Mouse (Mus musculus) right cerebral cortex, adult 18-20 months (tissue): Measurements from ENCODE around the gene Tsen34.

Experiments used
- DNase-seq: peaks from one replicate; pipeline ENCODE4 v3.0.0; 2022; ENCODE audit warnings: mixed read lengths

Gene Tsen34

DNA sequence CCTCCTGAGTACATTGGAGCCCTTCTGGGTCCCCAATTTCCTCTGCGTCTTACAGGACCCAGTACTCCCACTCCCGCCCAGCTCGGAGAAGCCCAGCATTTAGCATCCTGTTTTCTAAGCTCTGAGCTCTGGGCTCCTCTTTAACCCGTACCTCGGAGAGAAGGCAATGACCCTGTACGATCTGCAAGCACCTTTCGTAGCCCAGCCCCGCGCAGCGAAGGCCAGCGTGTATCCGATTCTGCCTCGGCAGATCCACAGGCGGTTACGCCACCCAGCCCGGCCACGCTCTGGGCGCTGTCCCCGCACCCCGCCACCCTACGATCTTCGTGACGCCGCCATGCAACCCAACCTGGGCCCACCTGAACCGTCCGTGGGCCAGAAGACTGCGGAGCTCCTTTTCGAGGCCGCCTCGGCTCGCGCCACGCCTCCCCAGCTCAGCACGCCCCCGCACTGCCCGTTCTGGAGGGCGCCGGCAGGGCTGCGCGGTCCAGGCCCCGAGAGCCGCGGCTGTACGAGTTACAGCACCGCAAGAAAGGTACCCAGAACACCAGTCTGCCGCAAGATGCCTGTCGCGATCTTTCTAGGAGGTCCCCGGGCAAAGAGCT, at the start of gene Tsen34:
Tsen34 (plus strand) TSS at position 482 of the 605 bp plus-strand sequence.
- DNase-seq = no peak

DNA sequence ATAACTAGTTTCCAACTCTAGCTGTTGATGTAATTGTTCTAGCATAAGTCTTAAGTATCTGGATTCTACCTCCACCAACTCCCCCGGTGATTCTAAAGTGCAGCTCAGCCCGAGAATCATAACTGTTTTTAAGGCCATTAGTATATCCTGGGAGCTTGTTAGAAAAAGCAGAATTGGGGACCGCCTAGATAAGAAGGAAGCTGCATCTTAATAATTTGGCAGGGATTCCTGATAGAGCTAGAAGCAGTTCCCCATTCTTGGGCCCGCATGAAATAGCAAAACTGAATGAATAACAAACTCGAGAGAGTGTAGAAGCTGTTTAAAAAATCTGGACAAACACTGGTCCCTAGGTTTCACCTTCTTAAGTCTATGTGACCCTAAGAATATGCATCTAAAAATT, 49.3 kb upstream of the Tsen34 start:
- DNase-seq = no peak

DNA sequence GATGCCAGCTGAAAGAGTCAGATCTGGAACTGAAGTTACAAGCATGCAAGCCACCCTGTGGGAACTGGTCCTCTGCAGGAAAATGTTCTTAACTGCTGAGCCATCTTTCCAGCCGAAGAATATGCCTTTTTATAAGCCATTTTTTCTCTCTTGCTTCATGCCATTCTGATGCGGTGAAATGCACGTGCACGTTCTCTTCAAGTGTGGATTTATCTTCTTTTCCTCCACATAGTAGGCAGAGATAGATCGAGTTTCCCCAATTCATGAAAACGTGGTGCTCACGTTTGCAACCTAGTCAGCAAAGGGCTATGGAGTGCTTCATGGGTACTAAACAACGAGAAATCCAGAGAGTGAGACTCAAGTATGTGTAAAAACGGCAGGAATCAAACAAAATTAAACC, 48.8 kb upstream of the Tsen34 start:
- DNase-seq = no peak

DNA sequence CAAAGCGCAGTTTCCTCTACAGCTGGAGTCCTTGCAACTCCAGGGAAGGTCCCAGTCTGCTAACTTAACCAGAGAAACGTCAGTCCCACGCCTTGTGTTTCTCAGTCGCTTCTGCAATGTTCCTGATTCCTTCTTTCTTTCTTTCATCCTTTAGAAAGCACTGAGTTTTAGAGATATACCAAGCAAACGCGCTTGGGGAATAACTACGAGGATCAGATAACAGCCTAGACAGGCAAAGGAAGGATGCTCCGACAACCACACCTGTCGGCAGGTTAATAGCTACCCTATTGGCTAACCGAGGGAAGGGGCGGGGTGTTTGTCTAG, 48.4 kb upstream of the Tsen34 start:
- no peak for DNase-seq

DNA sequence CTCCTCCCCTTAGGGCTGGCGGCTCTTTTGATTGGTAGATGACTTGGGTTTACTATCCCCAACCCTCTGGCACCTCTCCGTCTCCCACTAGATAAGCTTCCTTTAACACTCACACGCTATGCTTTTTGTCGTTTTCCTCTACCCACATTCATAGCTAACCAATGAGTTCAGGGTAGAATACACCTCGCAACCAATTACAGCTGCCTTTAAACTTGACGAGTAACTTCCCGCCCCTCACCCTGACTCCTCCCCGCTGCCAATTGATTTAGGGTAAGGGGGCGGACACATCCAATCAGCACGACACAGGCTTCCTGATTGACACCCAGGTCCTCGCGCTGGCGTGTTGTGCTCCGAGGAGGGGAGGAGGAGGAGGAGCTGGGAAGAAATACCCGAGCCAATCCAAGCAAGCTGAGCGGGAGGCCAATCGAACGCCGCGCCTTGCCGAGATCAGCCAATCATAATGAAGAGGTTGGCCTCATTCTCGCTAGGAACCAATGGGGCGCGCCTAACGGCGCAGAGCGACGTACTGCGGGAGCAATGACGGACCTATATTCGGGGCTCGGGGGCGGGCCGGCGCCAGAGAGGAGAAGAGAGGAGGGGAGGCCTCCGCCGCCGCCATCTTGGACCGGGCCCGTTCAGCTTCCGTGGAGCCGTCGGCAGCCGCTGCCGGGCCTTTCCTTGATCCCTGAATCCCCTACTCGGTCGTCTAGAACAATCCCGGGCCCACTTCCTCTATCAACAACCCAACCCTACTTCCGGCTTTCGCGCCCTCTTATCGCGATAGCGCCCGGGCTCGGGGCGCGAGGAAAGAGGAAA, 47.8 kb upstream of the Tsen34 start, which contains the start of gene Cnot3:
Cnot3 (plus strand) TSS at position 597 of the 816 bp plus-strand sequence.
- DNase-seq = peak; percentile 100

DNA sequence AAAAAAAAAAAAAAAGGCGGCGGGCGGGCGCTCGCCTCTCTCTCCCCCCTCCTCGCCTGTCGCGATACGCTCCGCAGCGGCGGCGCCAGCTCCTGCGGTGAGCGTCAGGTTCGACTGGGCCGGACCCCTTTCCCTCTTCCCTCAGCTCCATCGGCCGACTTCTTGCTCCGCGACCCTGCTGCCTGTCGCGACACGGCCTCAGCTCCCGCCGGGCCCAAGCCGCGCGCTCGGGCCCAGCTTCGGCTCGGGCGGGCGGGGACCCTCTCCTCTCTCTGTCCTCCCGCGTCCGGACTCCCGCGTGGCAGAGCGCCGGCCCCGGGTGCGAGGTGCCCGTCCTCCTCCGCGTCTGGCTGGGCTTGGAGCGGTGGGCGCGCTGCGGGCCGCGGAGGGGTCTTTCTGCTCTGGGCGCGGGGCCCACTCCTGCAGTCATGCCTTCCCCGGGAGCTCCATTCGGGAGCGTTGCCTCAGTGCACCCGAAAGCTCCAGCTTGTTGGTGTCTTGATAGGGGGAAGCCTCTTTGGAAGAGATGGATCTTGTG, 47.1 kb upstream of the Tsen34 start:
- DNase-seq = no peak

DNA sequence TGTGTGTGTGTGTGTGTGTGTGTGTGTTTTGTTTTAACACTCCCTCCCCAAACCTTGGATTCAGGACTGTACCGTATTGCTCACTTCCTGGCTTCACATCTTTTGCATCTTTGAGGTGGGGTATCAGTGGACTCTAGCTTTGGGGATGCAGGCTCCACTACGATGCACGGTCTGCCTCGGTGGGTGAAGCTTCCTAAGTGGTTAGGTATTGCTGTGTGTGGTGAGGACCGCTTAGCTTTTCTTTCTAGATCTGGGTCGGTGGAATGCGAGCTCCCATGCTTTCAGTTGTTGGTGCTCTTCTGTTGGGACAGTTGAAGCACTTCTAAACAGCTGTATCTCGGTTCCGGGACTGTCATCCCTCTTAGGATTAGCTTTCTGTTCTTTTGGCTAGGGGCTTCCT, 46.5 kb upstream of the Tsen34 start:
- DNase-seq = no peak

DNA sequence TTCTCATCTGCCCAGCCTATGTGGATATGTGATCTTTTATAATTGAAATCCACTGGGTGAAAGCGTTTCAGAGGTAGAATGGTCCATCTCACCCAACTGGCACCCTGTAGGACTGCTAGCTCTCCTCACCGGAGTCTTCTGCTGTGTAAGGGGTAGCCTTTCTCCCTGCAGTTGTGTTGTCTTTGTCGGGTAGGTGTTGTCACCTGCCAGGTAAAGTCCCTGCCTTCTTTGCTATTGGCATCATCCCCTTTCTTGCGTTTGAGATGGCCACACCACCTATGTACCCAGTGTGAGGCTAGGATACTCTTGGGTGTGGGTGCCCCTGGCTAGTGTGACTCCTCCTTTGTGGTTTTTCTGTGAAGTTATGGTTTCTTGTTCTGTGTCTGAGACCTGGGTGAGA, 46.0 kb upstream of the Tsen34 start:
- no peak for DNase-seq

DNA sequence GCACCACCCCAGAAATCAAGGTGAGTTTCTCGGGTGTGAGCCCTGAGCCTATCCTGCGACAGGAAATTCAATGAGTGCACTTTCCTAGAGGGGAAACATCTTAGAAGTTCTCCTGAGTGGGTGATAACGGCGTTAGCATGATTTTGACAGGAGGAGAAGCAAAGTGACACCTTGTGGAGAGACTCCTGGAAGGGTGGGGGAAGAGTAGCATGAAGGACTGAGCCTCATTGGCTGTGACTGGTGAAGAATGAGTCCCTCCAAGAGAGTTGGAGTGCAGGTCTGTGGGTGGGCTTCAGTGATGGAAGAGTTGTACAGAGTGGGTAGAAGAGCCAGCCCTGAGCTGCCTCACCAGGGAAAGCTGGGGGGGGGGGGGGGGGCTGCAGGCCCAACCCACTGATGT, 35.7 kb upstream of the Tsen34 start:
- no peak for DNase-seq

DNA sequence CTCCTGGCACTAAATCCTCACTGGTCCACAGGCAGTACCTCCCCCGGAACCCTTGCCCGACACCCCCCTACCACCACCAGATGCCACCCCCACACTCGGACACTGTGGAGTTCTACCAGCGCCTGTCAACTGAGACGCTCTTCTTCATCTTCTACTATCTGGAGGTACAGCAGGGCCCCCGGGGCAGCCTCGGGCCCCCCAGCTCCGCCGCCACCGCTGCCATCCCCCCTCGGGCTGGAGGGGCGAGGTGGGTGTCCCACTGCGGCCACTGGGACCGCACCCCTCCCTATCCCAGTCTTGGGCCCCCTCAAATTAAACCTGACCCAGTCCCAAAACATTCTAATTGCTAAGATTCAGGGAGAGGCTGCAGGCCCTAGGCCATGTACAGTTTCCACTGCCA, 34.1 kb upstream of the Tsen34 start:
- DNase-seq = no peak

DNA sequence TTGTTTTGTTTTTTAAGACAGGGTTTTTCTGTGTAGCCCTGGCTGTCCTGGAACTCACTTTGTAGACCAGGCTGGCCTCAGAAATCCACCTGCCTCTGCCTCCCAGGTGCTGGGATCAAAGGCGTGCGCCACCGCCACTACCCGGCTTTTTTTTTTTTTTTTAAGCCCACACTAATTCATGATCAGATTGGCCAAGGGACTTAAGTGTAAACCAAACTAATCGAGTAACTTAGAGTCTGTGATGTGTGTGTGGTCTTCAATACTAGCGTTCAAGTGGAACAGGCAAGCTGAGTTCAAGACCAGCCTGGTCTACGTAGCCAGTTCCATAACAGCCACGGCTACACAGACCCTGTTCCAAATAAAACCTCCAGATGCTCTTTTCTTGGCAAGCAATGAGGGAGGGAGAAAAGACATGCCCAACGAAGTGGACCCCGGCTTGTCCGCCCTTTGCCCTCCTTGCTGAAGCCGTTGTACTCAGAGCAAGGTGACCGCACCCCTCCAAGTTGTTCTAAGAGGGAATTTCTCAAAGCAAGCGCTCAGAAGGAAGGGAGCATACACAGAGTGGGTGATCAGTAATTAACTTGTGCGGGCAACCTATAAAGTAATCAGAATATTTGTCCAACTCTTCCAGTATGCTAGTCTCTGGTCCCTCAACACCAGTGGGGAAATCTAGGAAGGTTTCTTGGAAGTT, 28.0 kb upstream of the Tsen34 start:
- no peak for DNase-seq

DNA sequence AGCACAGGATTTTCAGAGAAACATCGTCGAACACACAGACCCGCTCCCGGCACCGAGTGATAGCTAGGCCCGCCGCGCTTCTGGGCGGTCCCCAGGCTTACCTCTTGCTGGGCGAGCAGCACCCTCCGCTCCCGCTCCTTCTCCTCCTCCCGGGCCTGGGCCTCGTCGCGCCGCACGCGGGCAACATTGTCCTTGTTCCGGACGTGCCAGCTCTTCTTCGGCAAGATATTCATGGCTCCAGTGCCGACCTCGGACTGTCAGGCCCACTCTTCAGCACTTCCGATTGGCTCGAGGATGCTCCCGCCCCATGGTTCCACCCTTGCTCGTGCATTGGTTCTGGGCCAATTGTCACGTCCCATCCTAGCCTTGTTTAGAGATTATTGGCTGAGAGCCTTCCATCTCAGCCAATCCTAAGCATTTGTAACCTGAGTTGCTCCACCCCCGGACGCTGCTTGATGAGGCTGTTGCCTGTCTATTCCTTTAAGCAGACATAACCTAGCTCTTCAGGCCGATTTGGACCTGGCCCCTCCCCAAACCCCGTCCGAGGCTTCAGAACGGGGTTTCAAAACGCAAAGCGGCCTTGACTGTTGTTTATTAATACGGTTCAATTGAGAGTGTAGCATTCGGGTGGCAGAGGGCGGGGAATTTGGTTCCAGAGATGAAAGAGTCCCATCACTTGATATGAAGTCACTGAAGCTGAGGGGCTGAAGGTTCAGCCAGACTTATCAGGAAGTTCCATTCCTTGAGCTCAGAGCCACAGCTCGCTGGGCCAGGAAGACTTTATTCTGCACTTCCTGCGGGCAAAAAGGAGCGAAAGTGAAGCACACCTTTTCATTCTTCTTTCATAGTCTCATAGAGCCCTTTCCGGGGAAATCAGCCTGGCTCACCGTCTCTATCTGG, 27.2 kb upstream of the Tsen34 start, which contains the start of gene Leng1:
Leng1 (minus strand) TSS at position 626 of the 900 bp plus-strand sequence.
- DNase-seq = peak; percentile 98

DNA sequence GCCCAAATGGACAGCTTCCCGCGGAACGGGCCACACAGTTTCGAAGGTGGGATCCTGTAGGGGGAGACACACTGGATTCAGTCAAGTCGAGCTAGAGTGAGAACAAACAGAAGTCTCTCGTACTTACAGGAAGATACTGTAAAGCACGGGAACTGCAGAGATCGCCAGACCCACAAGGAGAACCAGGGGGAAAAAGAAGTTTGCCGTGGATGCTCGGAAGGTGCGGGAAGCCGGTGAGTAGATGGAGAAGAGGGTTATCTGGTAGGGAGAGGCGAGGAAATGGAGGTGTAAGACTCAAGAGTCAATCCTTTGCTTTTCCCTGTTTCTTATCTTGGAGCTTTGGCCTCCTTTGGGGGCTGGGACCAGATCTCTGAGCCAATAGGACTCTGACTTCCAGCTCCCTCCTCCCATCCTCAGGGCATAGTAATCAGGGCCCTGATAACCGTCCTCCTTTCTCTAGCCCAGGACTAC, 25.7 kb upstream of the Tsen34 start:
- DNase-seq = no peak

DNA sequence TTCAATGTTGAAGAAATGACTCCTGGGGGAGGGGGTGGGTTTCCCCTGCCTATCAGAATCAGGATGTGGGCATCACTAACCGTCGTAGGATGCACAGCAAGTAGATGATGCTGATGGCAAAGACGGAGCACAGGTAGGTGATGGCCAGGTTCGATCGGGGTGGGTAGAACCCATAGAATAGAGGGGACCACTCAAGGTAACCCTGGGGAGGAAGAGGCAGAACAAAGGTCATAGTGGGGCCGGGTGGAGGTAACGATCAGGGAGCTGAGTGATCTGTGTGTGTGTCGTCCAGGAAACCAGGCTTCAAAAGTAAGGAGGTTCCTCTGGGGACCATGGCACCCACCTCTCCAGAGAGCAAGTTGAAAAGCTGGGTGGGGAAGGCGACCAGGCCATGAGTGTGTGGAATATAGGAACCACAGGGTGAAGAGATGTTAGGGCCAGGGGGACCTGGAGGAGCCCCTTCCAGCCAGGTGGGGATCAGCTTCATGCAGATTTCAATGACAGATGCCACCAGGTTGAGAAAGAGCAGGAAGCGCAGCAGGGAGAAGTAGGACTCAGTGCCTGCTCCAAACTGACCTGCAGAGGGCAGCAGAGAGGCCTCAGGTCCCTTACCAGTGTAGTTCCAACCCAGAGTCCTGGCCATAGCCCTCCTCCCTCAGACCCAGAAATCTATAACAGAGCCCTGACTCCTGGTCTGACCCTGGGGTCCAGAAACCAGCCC, 18.0 kb upstream of the Tsen34 start:
- peak; percentile 78 for DNase-seq

DNA sequence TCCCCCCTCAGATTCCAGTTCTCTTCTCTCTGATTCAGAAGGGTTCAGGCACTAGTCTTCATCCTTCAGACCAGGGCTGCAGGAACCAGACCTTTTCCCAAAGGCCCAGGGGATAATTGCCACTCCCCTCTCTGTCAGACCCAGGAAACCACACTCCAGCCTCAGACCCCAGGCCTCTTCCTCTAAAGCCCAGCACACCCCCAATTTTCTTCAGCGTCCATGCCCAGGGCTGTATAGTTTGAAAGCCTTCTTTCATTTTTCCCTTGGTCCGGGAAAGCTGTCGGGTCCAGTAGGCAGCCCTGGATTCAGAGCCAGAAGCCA, 17.5 kb upstream of the Tsen34 start:
- DNase-seq = no peak

DNA sequence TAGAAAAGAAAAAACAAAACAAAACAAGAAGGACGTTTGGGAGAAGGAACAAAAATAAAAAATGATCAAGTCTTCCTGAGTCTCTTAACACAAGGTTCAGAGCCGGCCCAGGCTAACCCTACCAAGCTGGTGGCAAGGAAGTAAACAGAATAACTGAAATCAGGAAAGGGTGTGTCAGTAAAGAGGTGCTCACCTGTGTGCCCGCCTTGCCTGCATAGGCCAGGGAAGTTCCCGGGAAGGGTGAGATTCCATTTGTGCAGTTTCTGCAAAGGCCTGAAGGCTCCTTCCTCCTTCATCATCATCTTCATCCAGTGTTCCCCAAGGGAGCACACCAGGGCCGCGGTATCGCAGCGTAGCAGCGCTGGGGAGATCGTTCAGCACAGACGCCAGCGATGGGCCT, 16.3 kb upstream of the Tsen34 start:
- no peak for DNase-seq

DNA sequence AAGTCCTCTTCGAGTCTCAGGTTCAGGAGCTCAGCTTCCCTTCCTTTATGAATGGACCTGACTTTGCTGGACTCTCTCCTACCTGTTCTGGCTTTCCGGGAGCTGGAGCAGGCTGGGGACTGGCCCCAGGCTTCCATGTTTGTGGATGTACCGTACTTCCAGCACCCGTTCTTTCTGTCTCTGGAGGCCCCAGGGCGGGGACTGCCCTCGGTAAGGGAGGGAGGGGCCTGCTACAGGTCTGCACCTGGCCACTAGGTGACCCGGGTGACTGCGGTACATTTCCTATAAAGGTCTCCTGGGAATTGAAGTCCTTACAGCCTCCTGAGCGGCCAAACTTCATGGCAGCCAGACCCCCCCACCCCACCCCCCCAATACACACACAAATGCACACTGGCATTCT, 15.3 kb upstream of the Tsen34 start, which contains the start of gene Tmc4:
Tmc4 (minus strand) TSS at position 212 of the 400 bp plus-strand sequence.
- DNase-seq = no peak

DNA sequence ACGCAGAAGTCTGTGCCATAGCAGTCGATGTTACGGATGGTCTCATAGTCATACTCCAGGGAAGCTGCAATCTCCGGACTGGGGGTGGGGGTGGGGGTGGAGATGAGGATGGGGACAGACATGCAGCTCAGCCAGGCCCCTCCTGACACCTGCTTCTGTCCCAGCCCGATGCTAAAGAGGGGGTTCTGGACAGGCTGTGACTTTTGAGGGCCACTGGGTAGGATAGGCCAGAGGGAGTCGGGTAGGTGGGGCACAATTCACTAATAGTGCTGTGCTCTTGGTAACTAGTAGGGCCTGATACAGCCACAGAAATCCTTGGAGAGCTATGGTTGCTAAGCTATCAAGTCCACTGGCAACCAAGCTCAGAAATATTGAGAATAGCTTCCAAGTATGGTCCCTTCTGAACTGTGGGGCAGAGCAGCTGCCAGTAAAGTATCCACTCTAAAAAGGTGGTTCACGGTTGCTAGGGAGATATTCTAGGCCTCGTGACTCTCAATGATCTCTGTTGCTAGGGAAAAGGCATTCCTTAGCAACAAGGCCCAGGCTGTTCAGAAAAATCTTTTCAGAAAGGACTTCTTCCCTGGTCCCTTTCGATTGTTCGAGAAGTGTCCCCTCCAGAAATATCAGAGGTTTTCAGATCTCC, 8.6 kb upstream of the Tsen34 start:
- peak; percentile 42 for DNase-seq

DNA sequence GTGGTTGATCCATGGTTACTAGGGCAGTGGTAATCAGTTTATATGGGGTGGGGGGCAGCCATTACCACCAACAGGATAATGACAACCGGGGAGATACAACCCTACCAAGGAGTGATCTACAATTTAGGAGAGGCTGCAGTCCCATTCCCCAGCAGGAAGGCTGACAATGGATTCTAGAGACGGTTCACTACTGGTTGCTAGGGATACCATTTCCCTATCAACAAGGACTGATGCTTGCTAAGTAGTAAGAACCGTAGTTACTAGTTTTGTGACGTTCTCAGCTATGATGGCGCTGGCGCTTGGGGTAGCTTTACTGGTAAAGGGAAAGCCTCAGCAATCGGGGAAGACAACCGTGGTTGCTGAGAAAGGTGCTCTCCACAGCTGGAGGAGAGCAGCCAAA, 8.0 kb upstream of the Tsen34 start:
- no peak for DNase-seq

DNA sequence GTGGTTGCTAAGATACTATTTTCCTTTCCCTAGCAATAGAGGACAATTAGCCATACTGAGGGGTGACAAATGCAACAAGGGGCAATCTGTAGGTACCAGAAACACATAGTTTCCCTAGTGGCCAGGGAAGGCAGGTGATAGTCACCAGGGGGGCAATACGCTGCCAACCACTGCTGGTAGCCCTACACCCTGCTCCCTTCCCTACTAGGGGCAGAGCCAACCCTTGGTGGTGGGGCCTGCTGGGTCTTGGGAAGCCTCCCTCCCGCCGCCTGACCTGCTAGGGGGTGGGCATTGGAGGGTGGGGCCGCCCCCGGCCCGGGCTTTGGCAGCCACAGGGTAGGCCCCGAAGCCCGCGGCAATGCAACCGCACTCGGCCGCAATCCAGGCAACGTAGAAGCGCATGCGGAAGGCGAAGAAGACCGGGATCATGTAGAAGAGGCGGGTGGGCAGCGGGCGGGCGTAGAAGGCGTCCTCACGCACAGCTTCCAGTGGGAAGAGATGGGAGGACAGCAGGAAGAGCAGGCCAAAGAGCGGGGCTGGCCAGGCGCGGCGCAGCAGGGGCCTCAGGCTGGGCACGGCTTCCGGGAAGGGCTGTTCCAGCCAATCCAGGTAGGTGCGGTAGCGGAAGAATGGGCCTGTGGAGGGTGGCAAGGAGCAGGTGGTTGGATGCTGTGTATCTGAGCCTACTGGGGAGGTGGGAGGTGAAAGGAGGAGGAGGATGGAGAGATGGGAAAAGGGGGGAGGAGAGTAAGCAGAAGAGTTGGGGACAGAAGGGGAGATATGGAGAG, 7.1 kb upstream of the Tsen34 start:
- DNase-seq = no peak

DNA sequence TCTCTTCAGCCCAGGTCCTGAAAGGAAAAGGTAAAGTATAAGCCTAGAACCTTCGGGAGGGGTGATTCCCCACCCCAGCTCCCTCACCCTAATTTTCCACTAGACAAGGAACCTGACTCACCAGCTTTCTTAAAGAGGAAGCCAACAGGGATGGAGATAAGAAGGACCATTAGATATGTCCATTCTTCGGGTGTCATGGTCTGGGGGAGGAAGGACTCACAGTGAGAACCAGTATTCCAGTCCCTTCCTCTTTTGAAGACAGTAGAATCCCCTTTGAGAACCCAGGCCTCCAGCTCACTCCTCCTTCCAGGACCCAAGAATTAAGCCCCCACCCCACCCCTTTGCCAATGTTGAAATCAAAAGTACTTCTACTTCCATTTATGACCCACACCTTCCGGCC, 744 bp upstream of the Tsen34 start:
- DNase-seq = no peak
